Mouse (Mus musculus) CH12.LX (cell line): ENCODE measurements around the gene A530084C06Rik.

ENCODE experiments used
- CTCF ChIP-seq, 2 experiments: IDR thresholded peaks in 1 of 2; conservative IDR thresholded peaks in 1 of 2; 2 replicates each; pipeline ENCODE4 v1.5.1; 2011 to 2012; ENCODE audit warnings: low read depth in 2 of 2, low read length in 2 of 2, improper control_type of control experiment in 1 of 2, inconsistent platforms in 1 of 2, mild to moderate bottlenecking in 1 of 2, moderate library complexity in 1 of 2
- E2F4 ChIP-seq: IDR thresholded peaks from 2 replicates; pipeline ENCODE4 v1.6.1; 2011; ENCODE audit warnings: low read depth, low read length, improper control_type of control experiment; ENCODE audit not compliant: insufficient replicate concordance
- EP300 ChIP-seq: IDR thresholded peaks from 2 replicates; pipeline ENCODE4 v1.6.1; 2011; ENCODE audit warnings: low read length, improper control_type of control experiment
- KAT2A ChIP-seq: IDR thresholded peaks from 2 replicates; pipeline ENCODE4 v1.6.1; 2012; ENCODE audit warnings: low read length, improper control_type of control experiment, inconsistent platforms; ENCODE audit not compliant: insufficient replicate concordance
- MEF2A ChIP-seq: IDR thresholded peaks from 2 replicates; pipeline ENCODE4 v1.6.1; 2014; ENCODE audit warnings: low read depth, mild to moderate bottlenecking, inconsistent platforms, low read length, improper control_type of control experiment, borderline replicate concordance
- MXI1 ChIP-seq: IDR thresholded peaks from 2 replicates; pipeline ENCODE4 v1.6.1; 2011; ENCODE audit warnings: mild to moderate bottlenecking, low read depth, low read length, improper control_type of control experiment
- NELFE ChIP-seq: IDR thresholded peaks from 2 replicates; pipeline ENCODE4 v1.6.1; 2011; ENCODE audit warnings: low read depth, low read length, improper control_type of control experiment
- NRF1 ChIP-seq: IDR thresholded peaks from 2 replicates; pipeline ENCODE4 v1.6.1; 2014; ENCODE audit warnings: low read depth, mild to moderate bottlenecking, inconsistent platforms, low read length, improper control_type of control experiment, moderate library complexity
- POLR2A ChIP-seq: IDR thresholded peaks from 2 replicates; pipeline ENCODE4 v1.6.1; 2011; ENCODE audit warnings: low read depth, mild to moderate bottlenecking, improper control_type of control experiment, low read length
- RCOR1 ChIP-seq: conservative IDR thresholded peaks from 2 replicates; pipeline ENCODE4 v1.6.1; 2012; ENCODE audit warnings: low read depth, mild to moderate bottlenecking, inconsistent platforms, low read length, improper control_type of control experiment
- SMC3 ChIP-seq: IDR thresholded peaks from 2 replicates; pipeline ENCODE4 v1.6.1; 2011; ENCODE audit warnings: low read depth, low read length, improper control_type of control experiment
- TBP ChIP-seq: conservative IDR thresholded peaks from 2 replicates; pipeline ENCODE4 v1.6.1; 2011; ENCODE audit warnings: low read depth, low read length, improper control_type of control experiment
- USF1 ChIP-seq: IDR thresholded peaks from 2 replicates; pipeline ENCODE4 v1.6.1; 2014; ENCODE audit warnings: low read depth, mild to moderate bottlenecking, inconsistent platforms, low read length, improper control_type of control experiment
- ZNF384 ChIP-seq: IDR thresholded peaks from 2 replicates; pipeline ENCODE4 v1.6.1; 2012; ENCODE audit warnings: low read depth, low read length, improper control_type of control experiment, inconsistent platforms

DNA sequence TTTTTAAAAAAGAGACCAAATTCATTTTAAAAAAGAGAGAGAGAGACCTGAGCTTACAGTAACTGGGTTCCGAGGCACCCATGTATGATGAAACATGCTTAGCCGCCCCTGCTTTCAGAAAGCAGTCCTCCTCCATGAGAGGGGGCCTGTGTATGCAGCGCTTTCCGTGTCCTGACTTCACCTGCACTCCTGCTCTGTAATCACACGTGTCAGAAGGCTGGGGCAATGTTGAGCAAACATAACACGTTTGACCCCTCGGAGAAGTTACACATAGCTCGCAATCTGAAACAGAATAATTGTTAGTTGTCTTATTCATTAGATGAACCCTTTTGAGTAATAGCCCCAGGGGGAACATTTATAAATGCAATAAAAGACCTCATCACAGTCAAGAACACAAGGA, 8.0 kb upstream of the A530084C06Rik start:
- TF ChIP-seq CTCF (conservative IDR thresholded peaks at IDR 0.05 in 1 of 2, IDR thresholded peaks at IDR 0.05 in 1 of 2; ENCODE audit: low read depth in 2 of 2, low read length in 2 of 2) (no peak), USF1 (no peak), EP300 (no peak), E2F4 (no peak), POLR2A (no peak), MXI1 (no peak), TBP (no peak), NRF1 (no peak), NELFE (no peak), KAT2A (no peak), MEF2A (no peak), ZNF384 (no peak), RCOR1 (no peak), SMC3 (no peak)
